Mouse (Mus musculus): ENCODE results near the gene Atg7. TPM values are rescaled to one million over a fixed set of nuclear protein-coding genes. Genes with fewer than 3 reads are reported as not detected.

Gene Atg7
- total RNA-seq, 2 experiments from 2014 or later = 22.4 to 27.5 TPM

DNA sequence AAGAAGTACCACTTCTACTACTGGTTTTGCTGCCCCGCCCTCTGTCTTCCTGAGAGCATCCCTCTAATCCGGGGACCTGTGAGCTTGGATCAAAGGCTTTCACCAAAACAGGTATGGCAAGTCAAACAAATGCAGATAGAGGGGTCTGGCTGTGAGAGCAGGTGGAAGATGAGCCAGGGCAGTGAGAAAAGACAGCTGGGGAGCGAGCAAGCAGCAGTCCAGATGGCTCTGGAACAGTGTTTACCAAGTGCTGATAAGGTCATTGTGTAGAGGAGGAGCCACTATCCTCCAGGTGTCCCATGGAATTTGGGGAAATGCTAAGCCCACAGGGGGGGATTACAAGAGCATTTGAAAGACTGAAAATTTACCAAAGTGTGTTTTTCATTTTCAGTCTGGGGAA, 41.5 kb downstream of the Atg7 start:
- DNase-seq = no peak

DNA sequence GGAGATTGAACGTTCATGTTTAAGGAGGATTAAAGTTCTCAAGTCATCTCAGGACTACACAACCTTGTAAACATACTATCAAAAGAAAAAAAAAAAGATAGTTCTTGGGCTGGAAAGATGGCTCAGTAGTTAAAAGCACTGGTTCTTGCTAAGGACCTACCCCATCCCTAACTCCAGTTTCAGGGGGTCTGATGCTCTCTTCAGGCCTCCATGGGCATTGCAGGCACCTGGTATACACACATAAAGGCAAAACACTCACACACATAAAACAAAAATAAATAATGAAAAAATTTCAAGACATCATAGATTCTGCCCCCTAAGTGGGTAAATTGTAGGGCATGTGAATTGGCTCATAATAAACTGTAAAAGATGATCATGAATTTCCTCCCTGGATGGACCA, 42.5 kb downstream of the Atg7 start:
- DNase-seq = no peak

DNA sequence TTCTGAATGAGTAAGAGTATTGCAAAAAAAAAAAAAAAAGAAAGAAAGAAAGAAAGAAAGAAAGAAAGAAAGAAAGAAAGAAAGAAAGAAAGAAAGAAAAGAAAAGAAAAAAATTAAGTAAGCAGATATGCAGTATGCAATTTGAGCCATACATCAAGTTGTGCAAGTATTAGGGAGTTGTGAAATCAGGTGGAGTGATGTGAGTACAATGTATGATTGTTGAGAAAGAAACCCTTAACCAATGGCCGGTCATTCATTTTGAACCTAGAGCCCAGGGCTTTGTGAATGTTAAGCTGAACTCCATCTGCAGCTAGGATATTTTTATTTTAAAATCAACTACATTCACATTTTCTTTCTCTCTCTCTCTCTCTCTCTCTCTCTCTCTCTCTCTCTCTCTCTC, 44.1 kb downstream of the Atg7 start:
- no peak for DNase-seq

DNA sequence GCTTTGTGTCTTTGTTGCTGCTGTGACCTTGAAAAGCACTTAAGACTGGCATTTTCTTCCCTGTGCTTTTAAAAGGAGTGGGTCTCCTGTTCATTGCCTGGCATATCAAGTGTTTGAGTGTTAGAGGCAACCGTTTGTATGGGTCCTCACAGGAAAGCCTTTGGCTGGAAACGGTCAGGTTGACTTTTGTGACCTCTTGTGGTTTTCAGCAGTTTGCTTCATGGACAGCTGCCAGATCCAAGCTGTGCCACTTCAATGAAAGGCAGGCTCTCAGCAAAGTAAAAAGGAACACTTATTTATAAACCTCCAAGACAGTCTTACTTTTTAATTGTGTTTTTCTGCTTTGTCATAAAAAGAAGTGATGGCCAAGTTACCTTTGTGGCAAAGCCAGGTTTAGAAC, 47.8 kb downstream of the Atg7 start:
- peak; percentile 56 for DNase-seq

DNA sequence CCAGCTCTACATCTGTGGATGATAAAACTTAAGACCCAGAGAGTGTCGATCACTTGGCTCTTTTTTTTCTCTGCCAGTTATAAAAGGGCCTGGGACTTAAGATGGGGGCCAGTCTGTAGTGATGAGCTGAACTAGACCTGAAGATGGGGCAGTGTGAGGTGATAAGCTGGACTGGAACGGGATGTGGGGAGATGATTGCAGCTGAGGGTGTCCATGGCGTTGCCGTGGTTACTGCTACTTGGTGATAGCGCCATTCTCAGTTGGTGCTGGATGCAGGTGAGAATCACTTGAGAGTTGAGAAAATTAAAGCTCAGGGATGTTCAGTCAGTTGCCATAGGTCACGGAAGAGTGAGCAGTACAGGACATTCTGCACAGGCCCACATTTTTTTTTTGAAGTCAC, 48.6 kb downstream of the Atg7 start:
- no peak for DNase-seq

DNA sequence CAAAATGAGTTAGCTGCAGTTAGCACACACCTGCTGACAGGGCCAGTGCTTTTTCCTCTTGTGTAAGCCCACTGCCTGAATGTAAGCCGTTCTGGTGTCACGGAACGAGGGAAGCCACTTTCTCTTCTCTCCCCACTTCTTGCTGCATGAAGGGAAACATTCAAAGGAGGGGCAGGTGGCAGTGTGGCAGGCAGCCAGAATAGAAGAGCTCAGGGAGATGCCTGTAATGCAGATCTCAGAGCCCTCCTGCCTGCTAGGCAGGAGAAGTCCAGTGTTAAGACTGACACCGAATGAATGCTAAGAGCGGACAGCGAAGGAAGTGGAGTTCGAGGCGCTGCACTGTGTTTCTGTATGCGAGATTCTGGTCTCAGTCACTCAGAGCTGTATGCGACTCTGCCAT, 49.8 kb downstream of the Atg7 start:
- no peak for DNase-seq

DNA sequence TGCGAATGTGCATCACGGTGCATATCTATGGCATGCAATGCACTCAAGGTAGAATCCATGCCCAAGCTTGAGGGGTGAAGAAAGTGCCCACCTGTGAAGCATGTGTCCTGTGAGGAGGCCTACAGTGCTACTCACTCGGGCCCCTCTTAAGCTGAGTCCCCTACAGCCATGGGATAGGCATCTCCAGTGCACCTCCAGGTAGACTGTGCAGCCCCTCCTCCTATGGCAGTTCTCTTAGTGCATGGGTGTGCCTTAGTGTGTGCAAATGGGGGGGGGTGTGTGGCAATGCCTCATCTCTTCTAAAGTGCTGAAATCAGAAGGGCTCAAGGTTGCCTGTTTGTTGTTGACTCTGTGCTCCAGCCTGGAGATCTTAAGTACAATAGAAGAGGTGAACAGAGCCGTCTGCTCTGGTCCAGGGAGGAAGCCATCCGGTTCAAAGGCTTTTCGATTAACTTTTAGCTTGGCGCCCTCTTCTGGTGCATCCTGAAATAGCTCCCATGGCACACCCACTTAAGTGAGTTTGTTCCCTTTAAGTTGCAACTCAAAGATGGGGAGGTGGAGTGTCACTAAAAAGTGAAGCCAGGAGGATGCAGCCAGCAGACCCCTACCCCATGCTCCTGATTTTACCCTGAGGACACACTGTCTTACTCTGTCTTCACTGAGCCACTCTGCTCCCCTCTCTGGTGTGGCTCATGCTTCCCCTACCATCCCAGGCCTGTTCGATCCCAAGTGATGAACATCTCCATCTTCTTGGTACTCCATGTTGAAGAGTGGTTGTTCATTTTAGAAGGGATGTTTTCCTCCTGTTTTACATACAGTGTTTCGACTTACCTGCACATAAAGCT, 55.0 kb downstream of the Atg7 start:
- DNase-seq = peak; percentile 84

DNA sequence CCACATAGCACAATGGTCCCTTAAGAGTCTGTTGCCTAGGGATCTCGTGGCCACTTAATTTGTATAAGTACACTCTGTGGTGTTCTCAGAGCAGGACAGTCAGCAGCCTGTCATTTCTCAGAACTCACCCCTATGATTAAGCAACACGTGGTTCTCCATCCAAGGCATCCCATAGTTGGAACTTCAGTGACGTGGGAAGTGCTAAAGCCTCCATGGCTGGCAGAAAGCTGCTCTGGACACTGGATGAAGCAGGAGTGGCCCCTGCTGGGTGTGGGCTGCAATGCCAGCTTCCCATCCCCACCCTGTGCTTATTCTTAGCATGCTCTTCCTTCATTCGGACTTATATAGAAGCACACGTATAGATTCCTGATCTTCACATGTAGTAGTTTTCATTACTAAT, 55.7 kb downstream of the Atg7 start:
- DNase-seq = no peak

DNA sequence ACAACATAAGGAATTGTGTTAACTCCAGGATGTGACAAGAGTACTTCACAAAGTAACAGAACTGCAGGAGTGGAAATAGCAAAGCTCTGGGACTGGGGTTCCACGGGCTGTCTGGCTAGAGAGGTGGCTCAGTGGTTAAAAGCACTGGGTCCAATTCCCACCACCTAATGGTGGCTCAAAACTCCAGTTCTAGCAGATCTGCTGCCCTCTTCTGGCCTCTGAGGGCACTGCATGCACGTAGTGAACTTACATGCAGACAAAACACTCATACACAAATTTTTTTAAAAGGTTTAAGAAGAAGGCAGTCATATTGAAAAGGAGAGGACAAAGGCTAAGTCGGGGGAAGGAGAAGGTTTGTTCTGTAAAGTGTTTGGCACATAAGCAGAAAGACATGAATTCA, 57.8 kb downstream of the Atg7 start:
- no peak for DNase-seq

DNA sequence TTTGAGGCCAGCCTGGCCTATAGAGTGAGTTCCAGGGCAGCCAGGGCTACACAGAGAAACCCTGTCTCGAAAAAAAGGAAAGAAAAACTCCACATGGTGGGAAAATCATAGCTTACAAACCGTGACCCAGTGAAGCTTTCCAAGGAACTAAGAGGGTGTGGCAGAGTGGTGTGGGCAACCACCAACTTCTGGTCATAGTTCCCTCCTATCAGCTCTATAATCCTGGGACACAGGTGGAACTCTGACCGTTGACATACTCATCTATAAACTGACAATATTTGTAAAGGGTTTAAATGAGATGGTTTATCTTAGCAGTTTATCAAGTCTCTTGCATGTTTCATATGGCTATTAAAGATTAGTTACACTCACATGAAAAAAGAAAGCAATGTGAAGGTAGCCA, 64.1 kb downstream of the Atg7 start:
- DNase-seq = no peak

DNA sequence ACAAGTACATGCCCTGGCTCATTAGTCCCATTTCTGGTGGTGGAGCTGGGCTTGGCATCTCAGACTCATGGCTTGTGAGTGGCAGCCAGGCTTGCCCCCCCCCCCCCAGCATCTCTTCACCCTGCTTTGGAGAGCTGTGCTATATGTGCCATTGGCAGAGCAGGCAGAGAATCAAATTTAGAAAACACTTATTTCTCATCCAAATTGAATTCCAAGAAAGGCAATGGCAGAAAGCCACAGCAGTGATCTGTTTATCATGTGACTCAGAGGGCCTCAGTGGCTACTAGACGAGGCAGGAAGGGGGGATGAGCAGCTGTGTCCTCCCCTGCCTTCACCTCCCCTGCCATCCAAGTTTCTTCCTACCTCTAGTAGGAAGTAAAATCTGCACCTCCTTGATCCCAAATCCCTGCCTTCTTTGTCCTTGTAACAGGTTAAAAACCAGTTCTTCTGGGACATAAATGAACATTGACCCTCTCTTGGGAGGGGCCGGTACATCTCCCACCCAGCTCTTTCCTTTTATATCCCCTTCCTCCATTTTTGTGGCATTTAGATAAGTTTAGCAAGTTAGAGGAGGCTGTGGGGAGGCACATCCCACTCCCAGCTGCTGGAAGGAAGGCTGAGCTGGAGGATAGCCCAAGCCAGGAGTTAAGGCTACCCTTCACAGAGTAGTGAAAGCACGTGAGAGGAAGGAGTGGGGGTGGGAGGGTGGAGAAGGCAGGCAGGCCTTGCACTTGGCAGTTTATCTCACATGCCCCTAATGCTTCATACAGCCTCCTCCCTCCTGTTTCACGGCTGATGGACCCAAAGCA, 69.5 kb downstream of the Atg7 start:
- DNase-seq = no peak

DNA sequence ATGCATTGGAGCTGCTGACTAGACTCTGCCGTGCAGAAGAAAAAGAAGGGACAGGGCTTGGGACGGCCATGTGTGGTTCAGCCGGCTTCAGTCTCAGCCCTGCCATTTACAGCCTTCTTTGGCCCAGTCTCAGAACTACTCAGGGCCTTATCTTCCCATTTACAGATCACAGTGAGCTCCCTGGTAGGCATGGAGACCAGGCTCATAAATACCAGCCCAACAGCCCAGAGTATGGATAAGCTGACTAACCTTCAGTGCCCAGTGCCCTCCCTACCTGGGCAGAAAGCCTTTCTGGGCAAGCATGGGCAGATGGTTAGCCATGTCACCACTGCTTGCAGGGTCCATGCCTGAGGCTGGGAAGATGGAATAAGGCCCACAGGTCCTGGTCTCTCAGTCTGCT, 70.6 kb downstream of the Atg7 start:
- DNase-seq = no peak

DNA sequence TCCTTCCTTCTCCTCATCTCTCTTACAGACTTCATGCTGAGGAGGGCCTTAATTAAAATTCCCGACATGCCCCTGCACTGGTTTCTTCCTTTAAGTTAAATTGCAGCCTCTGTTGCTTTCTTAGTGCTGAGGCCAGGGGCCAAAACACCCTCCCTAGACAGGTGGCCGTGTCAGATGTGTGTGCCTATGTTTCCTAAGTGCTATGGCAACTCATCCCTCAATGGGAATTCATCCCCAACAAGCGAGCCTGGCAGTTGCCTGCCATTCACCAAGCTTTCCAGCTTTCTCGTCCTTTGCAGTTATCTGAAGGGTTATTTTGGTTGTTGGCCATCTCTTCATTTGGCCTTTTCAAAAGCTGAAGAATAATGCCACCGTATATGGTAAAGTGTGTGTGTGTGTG, 71.8 kb downstream of the Atg7 start:
- no peak for DNase-seq

DNA sequence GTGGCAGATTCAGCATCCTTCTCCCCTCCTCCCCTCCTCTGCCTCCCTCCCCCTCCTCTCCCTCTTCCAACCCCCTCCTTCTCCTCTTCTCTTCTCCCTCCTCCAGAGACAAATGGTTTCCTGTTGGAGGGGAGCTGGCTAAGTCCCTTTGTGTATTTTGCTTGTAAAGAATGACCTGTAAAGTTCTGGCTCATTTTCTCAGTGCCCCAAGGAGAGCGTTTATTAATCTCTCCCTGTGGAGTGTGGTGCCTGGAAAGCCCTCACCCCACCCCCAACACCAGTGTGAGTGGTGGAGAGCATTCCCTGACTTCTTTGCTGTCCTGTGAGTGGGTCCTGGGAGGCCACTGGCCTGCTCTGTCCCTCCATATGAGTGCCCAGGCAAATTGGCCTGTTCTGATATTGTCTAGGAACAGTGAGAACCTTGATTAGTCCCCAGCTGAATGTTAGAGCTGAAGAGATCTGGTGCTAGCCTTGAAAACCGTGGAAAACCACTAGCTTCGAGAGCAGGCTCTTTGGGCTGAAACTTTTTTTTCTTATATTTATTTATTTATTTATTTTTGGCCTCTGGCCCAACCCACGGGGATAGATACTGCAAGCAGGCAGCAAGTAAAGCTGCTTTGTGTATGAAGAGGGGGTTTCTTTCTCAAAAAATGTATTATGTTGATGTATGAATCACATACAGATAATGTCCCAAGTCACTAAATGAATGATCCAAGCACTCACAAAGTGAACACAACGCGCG, 72.6 kb downstream of the Atg7 start:
- DNase-seq = peak; percentile 16

DNA sequence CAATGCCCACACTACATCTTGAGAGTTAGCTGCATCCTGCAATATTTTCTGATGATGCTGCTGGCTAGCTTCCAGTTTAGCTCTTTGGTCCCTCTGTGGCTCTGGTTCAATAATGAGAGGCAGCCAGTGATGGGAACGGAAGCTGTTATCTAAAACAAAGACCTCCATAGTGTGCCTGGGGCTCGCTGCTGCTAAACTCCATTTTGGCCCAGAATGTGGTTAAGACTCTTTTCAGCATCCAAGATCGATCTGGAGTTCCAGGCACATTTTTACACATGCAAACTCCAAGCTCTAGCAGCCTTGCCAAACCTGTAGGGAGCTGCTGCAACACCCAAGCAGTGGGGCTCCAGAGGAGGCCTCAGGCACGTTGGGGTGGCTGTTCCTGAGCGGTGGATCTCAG, 76.2 kb downstream of the Atg7 start:
- DNase-seq = no peak

DNA sequence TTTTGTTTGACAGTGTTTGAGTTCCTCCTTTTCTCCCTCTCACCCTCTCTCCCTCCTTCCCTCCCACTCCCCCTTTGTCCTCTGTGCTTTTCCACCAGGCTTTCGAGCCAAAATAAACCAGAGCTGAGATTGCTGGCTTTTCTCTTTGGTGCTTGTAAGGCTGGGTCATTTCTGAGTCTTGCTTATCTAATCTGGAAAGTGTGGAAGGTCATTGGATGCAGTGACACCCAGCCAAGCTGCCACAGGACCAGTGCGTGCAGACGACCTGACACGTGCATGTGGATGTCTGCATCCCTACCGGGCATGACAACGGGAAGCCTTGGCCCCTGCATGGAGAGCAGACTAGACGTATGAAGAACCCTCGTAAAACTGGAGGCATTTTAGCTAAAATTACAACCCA, 76.8 kb downstream of the Atg7 start:
- DNase-seq = no peak

DNA sequence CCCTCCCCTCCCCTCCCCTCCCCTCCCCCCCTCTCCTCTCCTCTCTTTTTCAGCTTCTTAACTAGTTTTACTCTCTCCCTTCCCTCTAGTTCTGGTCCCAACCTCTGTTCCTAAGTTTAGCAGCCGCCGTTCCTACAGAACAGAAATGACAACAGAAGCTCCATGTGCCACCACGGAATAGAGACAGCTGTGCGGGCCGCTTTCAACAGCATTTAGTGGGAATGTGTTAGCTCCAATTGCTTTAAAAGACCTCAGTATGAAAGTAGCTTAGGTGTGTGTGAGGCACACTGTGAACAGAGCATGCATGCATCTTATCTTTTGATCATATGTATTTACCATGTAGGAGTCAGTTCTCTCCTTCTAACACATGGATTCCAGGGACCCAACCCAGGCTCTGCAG, 79.1 kb downstream of the Atg7 start:
- no peak for DNase-seq

DNA sequence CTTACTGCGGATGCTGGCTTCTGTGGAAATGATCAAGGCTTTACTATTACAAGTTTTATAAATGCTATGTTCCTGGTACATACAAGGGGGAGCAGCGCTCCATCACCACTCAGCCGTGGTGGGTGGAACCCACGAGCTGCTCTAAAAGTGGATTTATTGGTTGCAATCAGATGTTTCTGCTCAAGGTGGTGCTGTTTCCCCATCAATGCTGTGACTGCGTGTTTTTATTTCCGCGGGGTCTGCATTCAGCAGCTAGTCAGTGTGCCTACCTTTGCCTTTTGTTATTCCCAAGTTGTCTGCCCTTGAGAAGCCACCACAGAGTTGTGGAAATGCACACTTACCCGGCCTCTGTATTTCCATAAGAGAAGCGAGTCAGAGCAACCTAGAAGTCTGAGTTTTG, 81.0 kb downstream of the Atg7 start:
- peak; percentile 60 for DNase-seq

DNA sequence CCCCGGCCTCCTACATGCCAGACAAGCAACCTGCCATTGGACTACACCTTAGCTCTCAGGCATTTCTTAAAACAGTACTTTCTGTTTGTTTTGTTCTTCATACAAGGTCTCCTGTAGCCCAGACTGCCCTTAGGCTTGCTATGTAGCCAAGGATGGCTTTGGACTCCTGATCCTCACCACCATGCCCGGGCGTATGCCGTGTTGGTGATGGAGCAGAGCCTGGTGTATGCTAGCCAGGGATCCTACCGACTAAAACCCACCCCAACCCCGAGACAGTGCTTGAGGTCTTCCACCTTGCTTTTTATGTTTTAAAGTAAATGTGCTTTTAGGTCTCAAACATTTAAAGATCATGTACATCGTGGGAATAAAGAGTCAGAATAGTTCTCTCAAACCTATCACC, 81.5 kb downstream of the Atg7 start:
- no peak for DNase-seq

DNA sequence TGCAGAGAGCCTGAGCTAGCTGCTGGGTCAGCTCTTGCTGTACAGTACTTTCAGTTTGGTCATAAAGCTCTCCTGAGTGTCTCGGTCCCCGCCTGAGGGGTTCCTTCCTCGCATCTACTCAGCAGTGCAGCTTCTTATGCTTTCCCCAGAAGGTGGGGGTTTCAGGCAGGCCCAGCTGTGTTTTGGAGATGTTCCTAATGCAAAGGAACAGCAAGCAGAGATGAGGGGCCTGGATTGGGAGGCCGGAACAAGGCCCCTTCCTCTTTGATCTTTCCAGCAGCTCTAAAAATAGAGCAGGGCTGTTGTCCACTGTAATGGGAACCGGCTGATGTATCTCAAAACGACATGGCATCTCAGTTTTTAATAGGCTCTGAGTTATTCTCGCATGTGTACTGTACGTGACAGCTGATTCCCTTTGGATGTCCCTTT, 82.3 kb downstream of the Atg7 start:
- DNase-seq = no peak

DNA sequence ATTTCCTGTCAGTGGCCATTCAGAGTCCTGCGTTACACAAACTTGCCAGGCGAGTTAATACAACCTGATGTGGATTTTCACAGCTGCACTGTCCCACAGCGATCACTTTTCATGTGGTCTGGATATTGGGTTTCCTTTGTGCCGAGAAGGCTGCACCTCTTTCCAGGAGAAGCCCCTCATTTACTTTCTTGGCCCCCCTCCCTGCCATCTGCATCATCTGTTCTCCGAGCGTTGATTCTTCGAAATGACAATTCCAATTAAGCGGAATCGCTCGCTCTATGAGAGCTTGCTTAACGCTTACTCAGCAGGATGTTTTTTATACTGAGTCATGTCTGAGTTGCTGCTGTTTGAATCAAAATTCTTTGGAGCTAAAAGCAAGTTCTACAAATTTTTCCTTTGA, 83.8 kb downstream of the Atg7 start:
- no peak for DNase-seq

DNA sequence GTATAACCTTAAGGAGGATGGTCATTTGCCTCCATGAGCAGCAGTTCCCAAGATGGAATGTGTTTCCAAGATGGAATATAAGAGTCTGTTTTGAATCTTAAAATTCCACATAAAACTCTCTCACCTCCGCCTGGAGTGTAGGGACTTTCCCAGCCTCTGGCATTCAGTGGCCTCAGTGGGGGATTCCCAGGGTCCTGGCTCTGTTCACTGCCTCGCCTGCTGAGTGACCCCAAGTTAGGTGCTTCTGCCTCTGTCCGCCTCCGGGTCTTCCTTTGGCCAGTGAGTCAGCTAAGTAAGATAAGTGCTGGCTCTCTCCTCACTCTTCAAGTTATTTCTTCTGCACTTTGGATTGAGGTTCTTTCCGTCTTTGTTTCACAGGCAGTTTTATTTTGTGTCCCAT, 90.3 kb downstream of the Atg7 start:
- no peak for DNase-seq

DNA sequence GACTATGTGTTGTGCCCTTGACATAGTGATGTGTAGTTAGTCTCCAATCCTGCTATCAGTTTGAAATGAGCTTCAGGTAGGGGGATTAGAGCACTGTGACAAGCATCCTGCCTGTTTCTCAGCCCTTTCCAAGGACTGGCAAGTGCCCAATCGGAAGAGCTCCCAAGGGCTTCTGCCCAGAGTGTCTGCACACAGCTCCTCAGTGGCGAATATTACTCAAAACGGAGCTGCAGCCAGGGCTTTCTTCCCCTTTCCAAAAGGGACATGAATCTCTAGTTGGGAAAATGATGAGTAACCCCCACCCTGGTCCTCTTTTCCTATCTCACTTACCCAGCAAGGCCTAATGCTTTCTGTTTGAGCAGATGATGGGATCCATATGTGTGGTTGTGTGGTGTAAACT, 90.8 kb downstream of the Atg7 start:
- peak; percentile 63 for DNase-seq
